Mouse (Mus musculus): Measurements from ENCODE around the gene Mpp3.

- TF ChIP-seq CTCF (IDR thresholded peaks at IDR 0.05; ENCODE audit: low read depth) (no peak), EP300 (IDR thresholded peaks at IDR 0.05; ENCODE audit: low read depth) (no peak)
These were observed 12.8 kb downstream of the Mpp3 start for GRCm38 (mm10) chr11:102015472-102015871.
